Mouse (Mus musculus): ENCODE results near the gene Alb.

DNA sequence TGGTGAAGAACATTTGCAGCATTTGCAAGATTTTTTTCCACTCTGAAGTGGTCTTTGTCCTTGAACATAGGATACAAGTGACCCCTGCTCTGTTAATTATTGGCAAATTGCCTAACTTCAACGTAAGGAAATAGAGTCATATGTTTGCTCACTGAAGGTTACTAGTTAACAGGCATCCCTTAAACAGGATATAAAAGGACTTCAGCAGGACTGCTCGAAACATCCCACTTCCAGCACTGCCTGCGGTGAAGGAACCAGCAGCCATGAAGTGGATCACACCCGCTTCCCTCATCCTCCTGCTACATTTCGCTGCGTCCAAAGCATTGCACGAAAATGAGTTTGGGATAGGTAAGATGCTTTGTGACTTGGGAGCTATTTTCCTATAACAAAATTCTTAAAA, 29.8 kb downstream of the Alb start, which contains the start of gene Afp:
- TF ChIP-seq POLR2A (IDR thresholded peaks at IDR 0.05; ENCODE audit: control insufficient read depth, extremely low read depth, insufficient read depth, low read length, poor library complexity) (no peak), CTCF (IDR thresholded peaks at IDR 0.05; ENCODE audit: borderline replicate concordance, control insufficient read depth, extremely low read depth, insufficient read depth, low read length, poor library complexity) (no peak)
